Mouse (Mus musculus) spleen, postnatal 0 days (tissue): ENCODE results near the gene 9030624G23Rik. TPM values are rescaled to one million over a fixed set of nuclear protein-coding genes. Genes with fewer than 3 reads are reported as not detected.

Experiments
- polyA plus RNA-seq: library from polyadenylated mRNA; unstranded; fragments of >200 nt; fragmentation: Nextera tagmentation; extraction: Ambion mirVana; gene quantifications from 2 replicates; pipeline ENCODE4 v1.2.1, GENCODE M21; 2015

Gene 9030624G23Rik
- polyA plus RNA-seq, result 0.35 and 0.59 TPM in 2 replicates

GRCm38 (mm10) chr12:24097108-24097520, at the start of gene 9030624G23Rik:
Gene 9030624G23Rik (minus strand): TSS chr12:24097246.

